Mouse (Mus musculus) E14TG2a.4 (cell line): ENCODE measurements at regions not wholly inside any gene's neighbourhood (a gene's known extent, or its start where the extent isn't known, plus 50 kb on each side); places are given as distances from the start of the nearest gene placed in this dataset.

Experiments
- CTCF ChIP-seq: conservative IDR thresholded peaks from 2 replicates; pipeline ENCODE4 v1.5.1; 2014; ENCODE audit warnings: low read length
- POU5F1 ChIP-seq: IDR thresholded peaks from 2 replicates; pipeline ENCODE4 v1.6.1; 2014; ENCODE audit warnings: low read length, borderline replicate concordance

GRCm38 (mm10) chr12:45162011-45162410, 87.5 kb upstream of the Stxbp6 start:
- TF ChIP-seq CTCF = peak; percentile 33
- TF ChIP-seq POU5F1 = no peak
